Comparison of ENCODE assay signal across 30 mouse cellular contexts in genomic region chr2:102801899-102802298, GRCm38 (mm10).
"Had no signal": no experiment of that assay in that cellular context is flagged by ENCODE, and none has a peak within 500 bp of the region (broad histone marks: within the 10 kb centered on the region; RNA-seq: fewer than 3 reads in every experiment).

No protein-coding gene starts in this region.

- H3K27me3 ChIP-seq: limb, embryonic 12.5 days; limb, embryonic 15.5 days; liver, embryonic 12.5 days; liver, embryonic 13.5 days; liver, embryonic 15.5 days; lung, embryonic 15.5 days; midbrain, embryonic 13.5 days; midbrain, embryonic 15.5 days; neural tube, embryonic 12.5 days had no signal

- ATAC-seq: liver, embryonic 12.5 days; lung, postnatal 0 days; midbrain, embryonic 13.5 days; midbrain, embryonic 15.5 days; midbrain, embryonic 16.5 days had no signal

- H3K9ac ChIP-seq: limb, embryonic 12.5 days; limb, embryonic 13.5 days; limb, embryonic 15.5 days; liver, embryonic 12.5 days; liver, embryonic 13.5 days; liver, embryonic 14.5 days; liver, embryonic 15.5 days; lung, embryonic 14.5 days; lung, embryonic 15.5 days; midbrain, embryonic 12.5 days; midbrain, embryonic 13.5 days; midbrain, embryonic 15.5 days; neural tube, embryonic 12.5 days had no signal

- H3K27ac ChIP-seq: limb, embryonic 10.5 days; limb, embryonic 12.5 days; limb, embryonic 13.5 days; limb, embryonic 15.5 days; liver, embryonic 12.5 days; liver, embryonic 13.5 days; liver, embryonic 14.5 days; liver, embryonic 15.5 days; lung, embryonic 15.5 days; macrophage; midbrain, embryonic 10.5 days; midbrain, embryonic 12.5 days; midbrain, embryonic 13.5 days; midbrain, embryonic 15.5 days; neural tube, embryonic 12.5 days had no signal

- H3K4me3 ChIP-seq: limb, embryonic 10.5 days; limb, embryonic 12.5 days; limb, embryonic 13.5 days; limb, embryonic 15.5 days; liver, embryonic 12.5 days; liver, embryonic 13.5 days; liver, embryonic 15.5 days; lung, embryonic 15.5 days; megakaryocyte, embryonic 14.5 days; midbrain, embryonic 10.5 days; midbrain, embryonic 12.5 days; midbrain, embryonic 13.5 days; midbrain, embryonic 15.5 days; neural tube, embryonic 12.5 days had no signal

- H3K36me3 ChIP-seq: limb, embryonic 10.5 days; limb, embryonic 12.5 days; limb, embryonic 13.5 days; limb, embryonic 15.5 days; liver, embryonic 12.5 days; liver, embryonic 13.5 days; liver, embryonic 15.5 days; lung, embryonic 15.5 days; midbrain, embryonic 10.5 days; midbrain, embryonic 12.5 days; midbrain, embryonic 13.5 days; midbrain, embryonic 15.5 days; neural tube, embryonic 12.5 days had no signal

- H3K4me1 ChIP-seq: limb, embryonic 12.5 days; limb, embryonic 13.5 days; limb, embryonic 15.5 days; liver, embryonic 12.5 days; liver, embryonic 13.5 days; liver, embryonic 15.5 days; midbrain, embryonic 10.5 days; midbrain, embryonic 12.5 days; midbrain, embryonic 13.5 days; midbrain, embryonic 15.5 days; neural tube, embryonic 12.5 days had no signal

- DNase-seq: left cerebral cortex, postnatal 4 days; liver; liver, embryonic 13.5 days; lung, adult 18-20 months; lung, adult 2 months; lung, embryonic 14.5 days; lung, postnatal 10 days; lung, postnatal 14 days; lung, postnatal 36 days; lung, postnatal 4 days; midbrain, embryonic 14.5 days had no signal

- H3K9me3 ChIP-seq: limb, embryonic 10.5 days; limb, embryonic 12.5 days; limb, embryonic 13.5 days; limb, embryonic 15.5 days; liver, embryonic 12.5 days; liver, embryonic 13.5 days; liver, embryonic 15.5 days; lung, embryonic 15.5 days; megakaryocyte, embryonic 14.5 days; midbrain, embryonic 10.5 days; midbrain, embryonic 12.5 days; midbrain, embryonic 13.5 days; midbrain, embryonic 15.5 days; neural tube, embryonic 12.5 days had no signal

- H3K4me2 ChIP-seq: limb, embryonic 12.5 days; limb, embryonic 13.5 days; limb, embryonic 15.5 days; liver, embryonic 11.5 days; liver, embryonic 12.5 days; liver, embryonic 13.5 days; liver, embryonic 15.5 days; lung, embryonic 14.5 days; lung, embryonic 15.5 days; midbrain, embryonic 11.5 days; midbrain, embryonic 12.5 days; midbrain, embryonic 13.5 days; midbrain, embryonic 15.5 days; neural tube, embryonic 12.5 days had no signal
